Mouse (Mus musculus) lung, adult 2 months (tissue): ENCODE measurements around the gene Rpl23a. TPM values are rescaled to one million over a fixed set of nuclear protein-coding genes. Genes with fewer than 3 reads are reported as not detected.

Source experiments
- DNase-seq: peaks from one replicate; pipeline ENCODE4 v3.0.0; 2022
- H3K4me1 ChIP-seq: fragments of 200-500 bp; 2 replicates; pipeline ENCODE4 v1.6.1; 2011; ENCODE audit warnings: low read length; ENCODE audit not compliant: control insufficient read depth, insufficient read depth
- H3K4me3 ChIP-seq: fragments of 200-500 bp; replicated peaks from 2 replicates; pipeline ENCODE3; 2011; ENCODE audit warnings: low read depth, mild to moderate bottlenecking, control low read depth, low read length; ENCODE audit errors: extremely low read depth
- CTCF ChIP-seq: fragments of 200-500 bp; IDR thresholded peaks from 2 replicates; pipeline ENCODE4 v1.5.1; 2011; ENCODE audit warnings: mild to moderate bottlenecking, low read length, control low read depth; ENCODE audit not compliant: insufficient read depth
- POLR2A ChIP-seq: fragments of 200-500 bp; IDR thresholded peaks from 2 replicates; pipeline ENCODE4 v1.6.1; 2011; ENCODE audit warnings: low read depth, mild to moderate bottlenecking, control low read depth, low read length, borderline replicate concordance; ENCODE audit errors: extremely low read depth
- WGBS: fragments of 180-500 bp; shearing (Covaris S2); methylation state at CpG from one replicate; pipeline ENCODE4 v1.1.7; 2018; 5-methylcytosine and 5-hydroxymethylcytosine counted together
- polyA plus RNA-seq: library from polyadenylated mRNA; depleted of rRNA; stranded (reverse); fragments of >200 nt; gene quantifications from 2 replicates; pipeline ENCODE4 v1.2.3, GENCODE M21; 2012

The Rpl23a gene
- polyA plus RNA-seq, 1 experiment: 212 TPM

GRCm38 (mm10) chr11:78177903-78178858 lies 5.2 kb downstream of the Rpl23a start:
- peaks cover 3% of the 10 kb centered on the region; the same call in 1 of the 2 replicates for H3K4me1 ChIP-seq
- H3K4me3 ChIP-seq: peak overlapping the region; percentile 81
- DNase-seq: peak; percentile 96
- TF ChIP-seq POLR2A: peak; percentile 58; the same call in 1 of the 2 replicates
- TF ChIP-seq CTCF: peak; percentile 89
- under 1% methylated on average over 81 of the region's 84 CpGs for WGBS

DNA sequence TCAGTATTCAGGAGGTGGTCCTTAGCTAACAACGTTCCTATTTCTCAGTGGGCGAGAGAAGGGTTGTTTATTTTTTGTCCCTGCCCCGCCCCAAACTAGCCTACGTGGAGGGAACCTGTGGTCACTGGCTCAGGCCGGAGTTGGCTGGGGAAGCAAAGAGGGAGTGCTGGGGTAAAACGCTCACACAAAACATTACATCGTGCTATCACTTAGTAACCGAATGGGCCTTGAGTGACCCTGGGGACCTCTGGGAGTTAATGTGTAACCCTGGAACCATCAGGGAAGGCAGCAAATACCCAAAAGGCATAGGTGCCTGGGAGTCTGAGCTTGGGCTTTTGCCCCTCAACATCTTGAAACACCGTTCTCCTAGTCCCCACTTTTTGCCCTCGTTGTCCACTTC lies 5.9 kb downstream of the Rpl23a start:
- no peak for TF ChIP-seq POLR2A
- no peak for TF ChIP-seq CTCF
- peak overlapping the region; percentile 29 for H3K4me3 ChIP-seq
- no peak for DNase-seq
- peaks cover 3% of the 10 kb centered on the region; the same call in 1 of the 2 replicates for H3K4me1 ChIP-seq
- WGBS: 0% methylated on average over 10 of the region's 10 CpGs

DNA sequence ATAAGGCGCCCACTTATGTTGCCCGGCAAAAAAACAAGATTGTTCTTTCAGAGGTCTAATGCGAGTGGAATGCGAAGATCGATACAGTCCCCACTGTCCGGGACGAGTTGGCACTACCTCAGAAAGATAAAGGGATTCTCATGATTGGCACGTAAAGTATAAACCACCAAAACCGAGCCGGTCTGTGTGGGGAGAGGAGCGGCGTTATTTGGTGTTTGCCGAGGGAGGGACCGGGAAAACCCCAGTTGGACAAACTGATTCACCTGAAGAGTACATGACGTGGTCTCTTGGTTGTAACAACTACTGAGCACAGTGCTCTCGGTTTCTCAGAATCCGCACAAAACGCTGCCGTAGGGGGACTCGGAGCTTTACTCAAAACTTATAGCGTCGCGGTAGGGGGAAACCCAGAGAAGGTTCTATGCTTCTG lies 6.5 kb downstream of the Rpl23a start:
- Histone ChIP-seq H3K4me3 (peak overlapping the region; percentile 96), H3K4me1 (peaks cover 3% of the 10 kb centered on the region; the same call in 1 of the 2 replicates)
- DNase-seq: no peak
- TF ChIP-seq POLR2A: no peak
- no peak for TF ChIP-seq CTCF
- under 1% methylated on average over 23 of the region's 23 CpGs for WGBS

DNA sequence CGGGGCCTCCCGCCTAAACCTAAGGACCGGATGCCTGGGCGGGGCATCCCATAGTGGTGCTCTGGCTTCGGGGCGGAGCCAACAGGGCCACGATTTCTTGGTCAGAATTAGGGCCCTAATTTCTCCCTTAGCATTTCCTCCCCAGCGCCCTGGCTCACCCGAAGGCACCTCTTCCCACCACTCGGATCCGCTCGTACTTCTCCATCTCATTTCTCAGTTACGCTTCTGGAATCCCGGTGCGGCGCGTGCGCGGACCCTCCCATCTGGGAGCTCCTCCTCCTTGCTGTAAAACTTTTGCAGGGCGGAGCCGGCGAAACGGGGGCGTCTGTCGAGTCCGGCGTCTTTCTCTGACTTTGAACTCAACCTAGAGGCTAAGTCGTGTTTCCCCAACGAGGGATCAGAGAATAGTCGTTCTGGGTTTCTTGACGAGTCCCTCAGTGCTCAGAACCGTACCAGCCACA lies 7.0 kb downstream of the Rpl23a start, which contains the start of the genes Nek8 and Tlcd1:
Gene Nek8, minus strand, starts transcription at position 274 of the 461 bp plus-strand sequence.
Gene Tlcd1, plus strand, starts transcription at position 310 of the 461 bp plus-strand sequence.
- Histone ChIP-seq H3K4me1 (peaks cover 3% of the 10 kb centered on the region; the same call in 1 of the 2 replicates), H3K4me3 (peak within 1 kb of the TSS; percentile 96)
- WGBS: under 1% methylated on average over 32 of the region's 32 CpGs
- TF ChIP-seq POLR2A: peak; percentile 50; the same call in 1 of the 2 replicates
- no peak for TF ChIP-seq CTCF
- DNase-seq: peak; percentile 96

DNA sequence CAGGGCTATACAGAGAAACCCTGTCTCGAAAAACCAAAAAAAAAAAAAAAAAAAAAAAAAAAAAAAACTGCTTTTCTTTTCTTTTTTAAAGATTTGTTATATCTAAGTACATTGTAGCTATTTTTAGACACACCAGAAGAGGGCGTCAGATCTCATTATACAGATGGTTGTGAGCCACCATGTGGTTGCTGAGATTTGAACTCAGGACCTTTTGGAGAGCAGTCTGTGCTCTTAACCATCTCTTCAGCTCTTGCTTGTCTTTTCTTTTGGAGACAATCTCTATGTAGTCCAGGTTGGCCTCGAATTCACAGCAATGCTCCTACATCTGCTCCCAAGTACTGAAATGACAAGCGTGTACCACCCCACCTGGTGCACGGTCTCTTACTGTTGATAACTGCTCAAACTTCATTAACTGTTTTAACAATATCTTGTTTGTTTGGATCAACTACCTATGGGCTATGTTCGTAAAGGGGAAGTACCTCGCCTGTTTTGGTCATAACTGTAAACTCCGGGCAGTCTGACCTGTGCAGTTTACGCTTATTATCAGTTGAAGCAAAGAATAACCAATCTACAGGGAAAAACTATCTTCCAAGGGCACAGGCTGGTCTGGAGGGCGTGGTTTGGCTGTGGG lies 7.5 kb downstream of the Rpl23a start:
- Histone ChIP-seq H3K4me3 (peak overlapping the region; percentile 18), H3K4me1 (peaks cover 3% of the 10 kb centered on the region; the same call in 1 of the 2 replicates)
- DNase-seq: no peak
- 6% methylated on average over 10 of the region's 10 CpGs for WGBS
- TF ChIP-seq POLR2A (no peak), CTCF (no peak)

DNA sequence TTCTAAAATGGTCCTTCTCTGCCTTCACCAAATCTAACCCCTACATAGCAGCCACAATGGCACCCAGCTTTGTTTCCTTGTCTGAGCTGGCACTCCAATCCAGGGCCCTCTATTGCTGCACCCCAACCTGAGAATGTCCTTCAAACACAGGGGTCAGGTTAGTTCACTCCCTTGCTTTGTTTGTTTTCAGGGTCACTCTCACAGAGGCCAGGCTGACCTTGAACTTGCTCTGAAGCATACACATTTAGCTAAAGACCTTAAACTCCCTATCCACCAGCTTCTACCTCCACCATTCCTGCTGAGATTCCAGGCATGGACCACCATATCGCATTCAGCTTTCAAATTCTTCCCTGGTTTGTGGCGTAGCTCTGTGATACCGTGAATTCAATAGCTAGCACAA lies 8.9 kb downstream of the Rpl23a start:
- 82% methylated on average over 3 of the region's 3 CpGs for WGBS
- TF ChIP-seq POLR2A (no peak), CTCF (no peak)
- H3K4me1 ChIP-seq: peaks cover 3% of the 10 kb centered on the region; the same call in 1 of the 2 replicates
- DNase-seq: no peak
- no peak overlapping the region for H3K4me3 ChIP-seq

GRCm38 (mm10) chr11:78172748-78173383 lies 10.5 kb downstream of the Rpl23a start:
- Histone ChIP-seq H3K4me3 (no peak overlapping the region), H3K4me1 (peaks cover 3% of the 10 kb centered on the region; the same call in 1 of the 2 replicates)
- TF ChIP-seq CTCF (no peak), POLR2A (no peak)
- DNase-seq: no peak
- 76% methylated on average over 19 of the region's 19 CpGs for WGBS

DNA sequence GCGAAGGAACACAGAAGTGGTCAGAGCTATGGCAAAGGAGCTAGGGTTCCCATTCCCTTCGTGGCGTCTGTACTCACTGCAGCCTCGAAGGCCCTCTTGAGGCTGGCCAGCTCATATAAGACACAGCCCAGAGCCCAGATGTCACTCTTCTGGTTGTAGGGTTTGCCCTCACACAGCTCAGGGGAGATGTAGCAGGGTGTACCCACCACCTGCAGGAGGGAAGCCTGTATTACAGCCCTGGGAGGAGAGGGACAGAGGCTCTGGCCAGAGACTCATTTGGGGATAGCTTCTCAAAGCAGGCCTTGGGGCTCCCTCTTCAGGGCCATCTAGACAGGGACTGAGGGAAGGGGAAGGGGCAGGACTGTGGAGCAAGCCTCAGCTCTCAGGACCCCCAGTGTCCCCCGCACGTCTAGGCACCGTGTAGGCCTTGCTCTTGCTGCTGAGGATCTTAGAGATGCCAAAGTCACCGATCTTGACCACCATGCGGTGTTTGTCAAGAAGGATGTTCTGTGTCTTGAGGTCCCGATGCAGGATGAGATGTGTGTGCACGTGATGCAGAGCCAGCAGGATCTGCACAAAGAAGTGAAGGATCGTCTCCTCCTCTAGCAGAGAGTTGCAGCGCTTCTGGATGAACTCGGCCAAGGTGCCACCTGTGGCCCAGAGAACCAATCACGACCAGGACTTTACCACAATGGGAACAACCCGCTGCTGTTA lies 11.2 kb downstream of the Rpl23a start:
- DNase-seq: peak; percentile 3
- TF ChIP-seq CTCF (no peak), POLR2A (no peak)
- 86% methylated on average over 16 of the region's 16 CpGs for WGBS

DNA sequence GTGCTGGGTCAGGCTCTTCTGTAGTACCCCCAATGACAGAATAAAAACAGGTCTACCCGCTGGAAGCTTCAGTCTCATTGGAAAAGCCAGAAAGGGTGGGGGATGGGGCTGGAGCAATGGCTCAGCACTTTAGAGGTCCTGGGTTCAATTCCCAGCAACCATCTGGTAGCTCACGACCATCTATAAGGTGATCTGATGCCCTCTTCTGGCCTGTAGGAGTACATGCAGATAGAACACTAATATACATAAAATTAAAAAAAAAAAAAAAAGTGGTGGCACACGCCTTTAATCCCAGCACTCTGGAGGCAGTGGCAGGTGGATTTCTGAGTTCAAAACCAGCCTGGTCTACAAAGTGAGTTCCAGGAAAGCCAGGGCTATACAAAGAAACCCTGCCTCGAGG lies 12.1 kb downstream of the Rpl23a start:
- peak; percentile 3 for DNase-seq
- 0 out of 2 replicates have a peak, but pooled peaks have one; percentile 19 for TF ChIP-seq CTCF
- no peak for TF ChIP-seq POLR2A
- WGBS: 74% methylated on average over 4 of the region's 4 CpGs
- Histone ChIP-seq H3K4me3 (no peak overlapping the region), H3K4me1 (peaks cover 3% of the 10 kb centered on the region; the same call in 1 of the 2 replicates)

More for the DNA sequence above, 11.2 kb downstream of the Rpl23a start:
- H3K4me1 ChIP-seq: peaks cover 3% of the 10 kb centered on the region; the same call in 1 of the 2 replicates
- no peak overlapping the region for H3K4me3 ChIP-seq
